Mouse (Mus musculus): ENCODE results near the gene Apoc3.

DNA sequence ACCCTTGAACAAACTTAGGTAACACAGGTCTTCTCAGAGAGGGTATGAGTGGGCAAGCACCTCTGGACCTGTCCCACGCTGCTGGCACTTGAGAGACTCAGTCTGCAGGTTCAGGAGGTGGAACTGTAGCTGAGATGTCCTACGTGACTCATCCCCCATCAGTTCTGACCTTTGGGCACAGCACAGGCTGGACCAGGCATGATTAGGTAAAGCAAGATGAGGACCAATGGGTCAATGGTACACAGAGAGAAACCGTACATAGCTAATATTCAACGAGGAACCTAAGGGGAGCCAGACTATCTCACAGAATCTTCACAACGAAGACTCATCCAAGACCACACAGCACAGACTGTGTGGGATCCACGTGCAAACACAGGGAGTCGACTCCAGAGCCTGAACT, 3.4 kb upstream of the Apoc3 start:
- TF ChIP-seq CTCF (IDR thresholded peaks at IDR 0.05; ENCODE audit: extremely low read depth, insufficient read length, insufficient replicate concordance, low read depth, low read length) (no peak), POLR2A (IDR thresholded peaks at IDR 0.05; ENCODE audit: low read depth, low read length) (no peak)
